Mouse (Mus musculus): ENCODE results near the gene Ttll11. TPM values are rescaled to one million over a fixed set of nuclear protein-coding genes. Genes with fewer than 3 reads are reported as not detected.

Gene Ttll11
- total RNA-seq, 4 experiments from 2014 or later, result 37.3 to 54.3 (median 41.6) TPM

GRCm38 (mm10) chr2:35775651-35776055 is 204.1 kb downstream of the Ttll11 start:
- DNase-seq (ENCODE audit: low spot score in 2 of 2), result peak in 1 of 2 experiments; percentile 63

DNA sequence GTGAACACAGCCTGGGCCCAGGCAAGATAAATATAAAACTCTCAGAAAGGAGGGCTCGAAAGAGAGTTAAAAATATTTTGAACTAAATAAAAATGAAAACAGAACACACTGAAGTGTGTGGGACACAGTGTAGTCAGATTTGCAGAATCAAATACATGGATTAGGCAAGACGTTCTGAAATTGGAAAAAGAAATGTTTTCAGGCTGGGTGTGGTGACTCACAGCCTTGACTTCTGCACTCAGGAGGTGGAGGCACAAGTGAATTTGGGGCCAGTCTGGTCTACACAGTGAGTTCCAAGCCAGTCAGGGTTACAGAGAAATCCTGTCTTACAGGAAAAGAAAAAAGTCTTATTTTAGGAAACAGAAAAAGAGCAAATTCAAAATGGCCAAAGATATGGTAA is 209.2 kb downstream of the Ttll11 start:
- DNase-seq (ENCODE audit: low spot score in 2 of 2), result no peak

- DNase-seq (ENCODE audit: low spot score in 2 of 2), result no peak
These were observed 210.3 kb downstream of the Ttll11 start for GRCm38 (mm10) chr2:35769398-35769797.

GRCm38 (mm10) chr2:35768538-35769238 is 211.0 kb downstream of the Ttll11 start:
- peak in 1 of 2 experiments; percentile 86 for DNase-seq (ENCODE audit: low spot score in 2 of 2)

DNA sequence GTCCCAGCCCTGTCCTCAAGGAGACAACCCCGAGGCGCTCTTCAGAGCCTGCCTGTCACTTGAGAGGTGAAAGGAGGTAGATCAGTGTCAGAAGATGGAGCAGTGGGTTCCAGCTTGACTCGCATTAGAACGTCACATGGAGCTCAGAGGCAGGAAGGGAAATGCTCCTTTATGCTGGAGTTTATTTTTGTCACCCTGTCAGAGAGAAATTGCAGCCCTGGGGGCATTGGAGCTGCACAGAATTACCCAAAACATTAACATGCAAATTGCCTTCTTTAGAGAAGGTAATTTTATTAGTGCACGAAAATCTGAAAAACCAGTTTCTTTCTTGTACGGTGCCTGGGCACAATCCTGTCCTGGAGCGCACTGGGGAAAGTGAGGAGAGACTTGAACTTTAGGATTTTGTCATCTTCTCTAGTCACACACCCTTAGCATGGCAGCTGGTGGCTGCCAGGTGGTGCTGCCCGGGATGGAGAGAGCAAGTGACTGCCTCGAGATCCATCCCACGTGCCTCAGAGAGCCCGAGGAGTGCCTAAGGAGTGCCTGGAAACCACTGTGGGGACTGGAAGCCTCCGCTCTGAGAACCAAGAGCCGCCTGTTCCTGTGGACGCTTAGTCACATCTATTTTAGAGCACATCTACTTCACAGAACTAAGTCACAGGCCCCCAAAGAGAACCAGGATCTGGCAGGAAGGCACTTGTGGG is 211.7 kb downstream of the Ttll11 start:
- peak in 1 of 2 experiments; percentile 87 for DNase-seq (ENCODE audit: low spot score in 2 of 2)

DNA sequence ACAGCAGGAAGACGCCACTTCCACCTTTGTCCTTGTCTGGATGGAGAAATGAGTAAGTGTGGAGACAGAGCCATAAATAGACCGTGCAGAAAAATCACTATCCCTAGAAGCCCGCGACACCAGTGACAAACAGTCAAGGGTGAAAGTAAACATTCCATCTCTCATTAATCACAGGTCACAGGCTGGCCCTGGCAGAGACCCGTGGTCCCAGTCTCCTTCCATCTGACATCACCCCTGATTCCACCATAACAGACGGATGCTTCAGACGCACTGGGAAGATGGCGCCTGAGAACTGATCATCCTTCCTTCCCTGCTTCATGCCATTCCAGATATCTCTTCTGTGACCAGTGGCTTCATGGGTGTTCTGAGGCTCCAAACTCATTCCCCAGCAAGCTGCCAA is 215.4 kb downstream of the Ttll11 start:
- DNase-seq (ENCODE audit: low spot score in 2 of 2), result no peak

DNA sequence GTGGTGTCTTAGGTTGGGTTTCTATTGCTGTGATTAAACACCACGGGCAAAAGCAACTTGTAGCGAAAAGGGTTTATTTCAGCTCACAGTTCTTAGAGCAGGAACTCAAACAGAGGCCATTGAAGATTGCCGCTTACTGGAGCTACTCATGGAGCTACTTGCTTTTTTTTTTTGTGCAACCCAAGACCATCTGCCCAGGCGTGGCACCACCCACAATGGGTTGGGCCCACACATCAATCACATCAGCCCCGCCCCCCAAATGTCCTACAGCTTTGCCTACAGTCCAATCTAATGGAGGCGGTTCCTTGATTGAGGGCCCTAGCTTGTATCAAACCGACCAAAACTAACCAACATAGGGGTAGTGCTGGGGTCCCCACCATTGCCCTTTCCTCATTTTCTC is 215.9 kb downstream of the Ttll11 start:
- no peak for DNase-seq (ENCODE audit: low spot score in 2 of 2)

DNA sequence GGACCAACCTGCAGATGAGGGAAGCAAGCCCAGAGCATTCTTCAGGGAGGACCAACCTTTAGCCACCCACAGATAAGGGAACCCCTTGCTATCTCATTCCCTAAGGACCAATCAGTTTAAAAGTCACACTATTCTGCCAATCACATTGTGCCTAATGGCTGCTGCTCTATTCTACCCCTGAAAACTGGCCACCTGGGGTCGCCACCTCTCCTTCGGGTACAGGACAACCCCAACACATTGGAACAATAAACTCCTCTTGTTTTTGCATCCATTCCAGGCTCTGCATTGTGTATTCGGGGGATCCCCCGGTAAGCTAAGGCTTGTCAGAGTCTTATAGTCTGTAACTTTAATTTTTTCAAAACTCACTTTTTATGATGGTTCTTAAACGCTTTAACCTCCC is 218.3 kb downstream of the Ttll11 start:
- no peak for DNase-seq (ENCODE audit: low spot score in 2 of 2)

GRCm38 (mm10) chr2:35760867-35761266 is 218.8 kb downstream of the Ttll11 start:
- DNase-seq (ENCODE audit: low spot score in 2 of 2), result no peak

DNA sequence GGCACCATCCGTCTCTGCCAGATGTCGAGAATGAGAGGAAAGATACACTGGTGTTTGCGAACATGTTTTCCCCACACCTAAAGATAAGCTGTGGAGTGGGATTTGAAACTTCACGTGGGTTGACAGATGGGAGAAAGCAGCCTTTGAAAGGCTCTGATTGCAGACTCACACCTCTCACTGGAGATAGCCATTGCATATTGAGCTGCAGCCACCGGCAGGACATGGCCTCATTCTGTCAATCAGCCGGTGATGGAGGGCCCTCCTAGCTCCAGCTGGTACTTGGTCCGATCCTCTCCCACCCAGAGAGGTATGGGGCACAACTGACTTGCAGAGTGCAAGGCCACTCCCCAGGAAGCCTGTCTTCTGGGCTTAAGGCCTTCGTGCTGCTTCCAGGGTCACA is 219.4 kb downstream of the Ttll11 start:
- no peak for DNase-seq (ENCODE audit: low spot score in 2 of 2)

DNA sequence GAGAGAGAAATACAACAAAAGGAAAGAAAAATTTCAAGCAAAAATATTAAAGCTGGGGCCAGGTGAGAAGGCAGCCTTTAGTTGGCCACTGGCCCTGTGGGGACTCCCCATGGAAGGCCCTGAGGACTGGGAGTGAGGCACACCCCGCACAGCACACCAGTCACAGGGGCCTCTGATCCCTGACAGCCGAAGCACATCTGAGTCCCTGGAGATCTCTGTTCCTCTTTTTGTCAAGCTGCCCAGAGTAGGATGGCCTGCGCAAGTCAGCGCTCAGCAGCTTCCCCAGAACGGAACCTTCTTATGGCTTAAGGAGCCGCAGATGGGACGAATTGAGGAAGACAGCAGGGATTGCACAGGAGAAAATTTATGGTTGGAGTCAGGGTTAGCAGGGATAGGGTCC is 223.2 kb downstream of the Ttll11 start:
- no peak for DNase-seq (ENCODE audit: low spot score in 2 of 2)

GRCm38 (mm10) chr2:35751781-35752505 is 227.8 kb downstream of the Ttll11 start:
- no peak for DNase-seq (ENCODE audit: low spot score in 2 of 2)

- DNase-seq (ENCODE audit: low spot score in 2 of 2), result no peak
These were observed 229.1 kb downstream of the Ttll11 start for GRCm38 (mm10) chr2:35750533-35751141.

DNA sequence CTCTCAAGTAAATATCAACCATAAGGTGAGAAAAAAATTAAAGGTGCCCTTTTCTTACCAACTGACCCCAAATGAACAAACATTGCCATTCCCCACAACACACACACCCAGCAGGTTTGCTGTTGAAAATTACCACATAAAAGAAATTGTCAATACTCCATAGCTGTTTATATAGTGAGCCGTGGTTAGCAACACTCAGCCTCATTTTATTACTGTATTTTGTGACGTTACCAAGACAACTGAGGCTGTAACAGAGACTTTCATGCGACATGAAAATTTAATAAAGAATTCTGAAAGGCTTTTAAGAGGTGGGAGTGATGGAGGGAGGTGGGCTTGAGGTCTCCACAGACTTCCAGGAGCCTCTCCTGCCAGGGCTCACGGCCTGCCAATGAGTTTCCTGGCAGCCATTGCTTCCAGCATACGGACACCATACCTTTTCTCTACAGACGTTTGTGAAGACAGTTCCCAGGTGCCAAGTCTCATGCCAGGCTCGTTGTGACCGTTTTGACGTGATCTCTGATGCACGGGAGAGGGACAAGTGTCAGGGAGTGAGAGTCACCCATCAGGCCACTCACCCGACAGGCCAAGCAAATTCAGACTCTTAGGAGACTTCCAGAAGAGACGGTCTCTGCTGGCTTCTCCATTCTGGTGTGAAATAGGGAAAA is 232.2 kb downstream of the Ttll11 start:
- DNase-seq (ENCODE audit: low spot score in 2 of 2), result no peak

DNA sequence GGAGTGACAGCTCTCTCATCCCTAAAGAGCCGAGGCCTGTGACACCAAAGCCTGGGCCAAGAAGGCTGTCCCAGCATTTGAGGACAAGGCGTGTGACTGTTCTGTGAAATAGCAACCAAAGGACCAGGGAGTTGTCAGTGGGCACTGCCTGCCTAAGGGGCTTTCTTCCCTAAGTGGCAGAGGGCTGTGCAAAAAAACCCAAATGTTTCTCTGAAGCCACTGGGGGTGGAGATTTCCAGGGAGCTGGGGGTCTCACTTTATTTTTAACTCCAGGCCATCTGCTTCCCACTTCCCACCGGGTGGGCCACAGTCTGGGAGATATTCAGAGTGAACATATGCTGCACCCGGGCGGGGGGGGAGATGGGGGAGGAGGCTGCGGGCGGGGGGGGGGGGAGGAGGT is 233.1 kb downstream of the Ttll11 start:
- DNase-seq (ENCODE audit: low spot score in 2 of 2), result no peak

DNA sequence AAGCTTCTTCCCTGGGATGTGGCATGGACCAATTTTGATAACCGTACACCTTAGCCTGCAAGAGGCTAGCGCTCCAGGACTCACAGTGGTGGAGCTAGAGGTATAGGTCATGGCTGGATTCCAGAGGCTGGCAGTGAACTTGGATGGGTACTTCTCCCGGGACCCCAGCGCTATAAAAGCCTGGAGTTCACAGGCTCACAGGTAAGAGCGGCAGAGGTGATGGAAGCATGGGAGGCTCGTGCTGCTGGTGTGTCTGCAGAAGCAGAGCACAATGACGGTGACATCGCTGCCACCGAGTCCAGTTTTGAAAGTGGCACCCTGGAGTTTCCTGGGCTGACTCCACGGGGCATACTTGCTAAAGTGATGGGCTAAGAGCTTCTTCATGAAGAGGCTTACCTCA is 233.8 kb downstream of the Ttll11 start:
- no peak for DNase-seq (ENCODE audit: low spot score in 2 of 2)

- no peak for DNase-seq (ENCODE audit: low spot score in 2 of 2)
These were observed 240.0 kb downstream of the Ttll11 start for GRCm38 (mm10) chr2:35739669-35740254.

GRCm38 (mm10) chr2:35737467-35738027 is 242.2 kb downstream of the Ttll11 start:
- no peak for DNase-seq (ENCODE audit: low spot score in 2 of 2)

DNA sequence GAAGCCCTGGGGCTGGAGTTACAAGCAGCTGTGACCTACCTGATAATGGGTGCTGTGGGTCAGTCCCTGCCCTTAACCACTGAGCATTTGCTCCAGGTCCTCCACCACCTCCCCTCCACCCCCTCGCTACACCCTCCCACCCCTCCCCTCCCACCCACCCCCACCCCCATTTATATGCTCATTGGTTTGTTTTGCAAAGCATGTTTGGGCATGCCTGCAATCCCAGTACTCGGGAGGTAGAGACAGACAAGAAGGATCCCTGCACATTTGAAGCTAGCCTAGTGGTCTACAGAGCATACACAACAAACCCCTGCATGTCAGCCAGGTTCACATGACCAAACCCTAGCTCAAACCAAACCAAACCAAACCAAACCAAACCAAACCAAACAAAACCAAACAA is 243.7 kb downstream of the Ttll11 start:
- no peak for DNase-seq (ENCODE audit: low spot score in 2 of 2)

DNA sequence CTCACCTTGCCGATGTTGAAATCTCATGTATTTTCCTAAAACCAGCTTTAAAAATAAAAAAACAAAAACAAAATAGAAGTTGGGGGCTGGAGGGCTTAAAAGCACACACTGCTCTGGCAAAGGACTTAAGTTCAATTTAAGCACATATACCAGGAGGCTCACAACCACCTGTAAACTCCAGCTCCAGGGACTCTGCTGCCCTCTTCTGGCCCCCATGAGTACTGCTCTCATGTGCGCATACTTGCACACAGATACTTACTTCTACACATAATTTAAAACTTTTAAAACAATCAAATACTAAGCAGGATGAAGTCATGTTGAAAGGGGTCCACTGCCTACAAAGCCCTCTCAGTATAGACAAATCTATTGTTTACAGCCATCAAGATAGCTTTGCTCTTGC is 244.7 kb downstream of the Ttll11 start:
- no peak for DNase-seq (ENCODE audit: low spot score in 2 of 2)

All from left cerebral cortex, adult 8-10 months (tissue).